Mouse (Mus musculus) cortical plate, adult 2 months (tissue): ENCODE measurements around the gene Hrh1. TPM values are rescaled to one million over a fixed set of nuclear protein-coding genes. Genes with fewer than 3 reads are reported as not detected.
"Not testable (repeated sequence)": the region's sequence is repeated elsewhere in the genome, so short reads cannot be mapped to it uniquely, and the experiment has no call there.

Experiments used
- H3K27ac ChIP-seq: fragments of 200-500 bp; 2 replicates; pipeline ENCODE4 v1.5.1; 2012; ENCODE audit warnings: low read length, control low read depth, inconsistent platforms; ENCODE audit not compliant: insufficient read depth
- H3K4me1 ChIP-seq: fragments of 200-500 bp; 2 replicates; pipeline ENCODE4 v1.6.1; 2011; ENCODE audit warnings: low read length; ENCODE audit not compliant: control insufficient read depth, insufficient read depth
- H3K4me3 ChIP-seq: fragments of 200-500 bp; 2 replicates; pipeline ENCODE4 v1.5.1; 2011; ENCODE audit warnings: mild to moderate bottlenecking, low read length, control low read depth; ENCODE audit not compliant: insufficient read depth
- CTCF ChIP-seq: fragments of 200-500 bp; IDR thresholded peaks from 2 replicates; pipeline ENCODE4 v1.5.1; 2011; ENCODE audit warnings: mild to moderate bottlenecking, control low read depth, low read length; ENCODE audit not compliant: insufficient read depth; ENCODE audit errors: extremely low read depth
- POLR2A ChIP-seq: fragments of 200-500 bp; IDR thresholded peaks from 2 replicates; pipeline ENCODE4 v1.6.1; 2011; ENCODE audit warnings: mild to moderate bottlenecking, low read length, control low read depth; ENCODE audit not compliant: insufficient read depth; ENCODE audit errors: extremely low read depth
- polyA plus RNA-seq: library from polyadenylated mRNA; depleted of rRNA; stranded (reverse); fragments of >200 nt; gene quantifications from 2 replicates; pipeline ENCODE4 v1.2.3, GENCODE M21; 2012; rRNA removed

Gene Hrh1
- polyA plus RNA-seq, 1 experiment, result 18.8 TPM

- Histone ChIP-seq H3K27ac (no peak overlapping the region), H3K4me3 (no peak overlapping the region), H3K4me1 (peaks cover 3% of the 10 kb centered on the region; the same call in 1 of the 2 replicates)
- TF ChIP-seq CTCF, result no peak
- no peak for TF ChIP-seq POLR2A
Observed at GRCm38 (mm10) chr6:114478771-114479170, 81.0 kb downstream of the Hrh1 start.

- no peaks in the 10 kb centered on the region for H3K4me1 ChIP-seq
- no peak overlapping the region for H3K4me3 ChIP-seq
- TF ChIP-seq POLR2A, result no peak
- no peak overlapping the region for H3K27ac ChIP-seq
Observed at GRCm38 (mm10) chr6:114479644-114480410, 82.1 kb downstream of the Hrh1 start.

GRCm38 (mm10) chr6:114489371-114489770 is 91.6 kb downstream of the Hrh1 start:
- H3K4me1 ChIP-seq, result no peaks in the 10 kb centered on the region
- H3K4me3 ChIP-seq, result no peak overlapping the region
- H3K27ac ChIP-seq, result no peak overlapping the region
- TF ChIP-seq CTCF (no peak), POLR2A (no peak)

- H3K4me1 ChIP-seq, H3K27ac ChIP-seq, H3K4me3 ChIP-seq: not testable (repeated sequence)
Observed at GRCm38 (mm10) chr6:114492588-114492987, 94.9 kb downstream of the Hrh1 start.

GRCm38 (mm10) chr6:114494987-114495386 is 97.3 kb downstream of the Hrh1 start:
- H3K27ac ChIP-seq, H3K4me3 ChIP-seq: not testable (repeated sequence)

GRCm38 (mm10) chr6:114514038-114514437 is 116.3 kb downstream of the Hrh1 start:
- H3K4me1 ChIP-seq, H3K27ac ChIP-seq, H3K4me3 ChIP-seq: not testable (repeated sequence)

More at GRCm38 (mm10) chr6:114494987-114495386, 97.3 kb downstream of the Hrh1 start:
- not testable (repeated sequence) for H3K4me1 ChIP-seq

GRCm38 (mm10) chr6:114528709-114529108 is 131.0 kb downstream of the Hrh1 start:
- H3K4me3 ChIP-seq, H3K27ac ChIP-seq, H3K4me1 ChIP-seq: not testable (repeated sequence)

Other genes with a start within 250 kb of the Hrh1 start
- 363 and 392 TPM in 2 replicates for gene Slc6a1, start 115.3 kb upstream of the Hrh1 start, polyA plus RNA-seq
- gene Atg7, start 245.2 kb downstream of the Hrh1 start, polyA plus RNA-seq, result 22.4 and 25.3 TPM in 2 replicates